Mouse (Mus musculus): ENCODE results near the gene Ctso. TPM values are rescaled to one million over a fixed set of nuclear protein-coding genes. Genes with fewer than 3 reads are reported as not detected.
A peak's percentile ranks its signal among the peaks of the same experiment; 100 is the strongest.

Gene Ctso
- polyA plus RNA-seq, 1 experiment from 2014 or later: 14.2 TPM

GRCm38 (mm10) chr3:81925856-81926255, 6.5 kb upstream of the Ctso start:
- no peak for ATAC-seq (replicated peaks; ENCODE audit: low FRiP score)

DNA sequence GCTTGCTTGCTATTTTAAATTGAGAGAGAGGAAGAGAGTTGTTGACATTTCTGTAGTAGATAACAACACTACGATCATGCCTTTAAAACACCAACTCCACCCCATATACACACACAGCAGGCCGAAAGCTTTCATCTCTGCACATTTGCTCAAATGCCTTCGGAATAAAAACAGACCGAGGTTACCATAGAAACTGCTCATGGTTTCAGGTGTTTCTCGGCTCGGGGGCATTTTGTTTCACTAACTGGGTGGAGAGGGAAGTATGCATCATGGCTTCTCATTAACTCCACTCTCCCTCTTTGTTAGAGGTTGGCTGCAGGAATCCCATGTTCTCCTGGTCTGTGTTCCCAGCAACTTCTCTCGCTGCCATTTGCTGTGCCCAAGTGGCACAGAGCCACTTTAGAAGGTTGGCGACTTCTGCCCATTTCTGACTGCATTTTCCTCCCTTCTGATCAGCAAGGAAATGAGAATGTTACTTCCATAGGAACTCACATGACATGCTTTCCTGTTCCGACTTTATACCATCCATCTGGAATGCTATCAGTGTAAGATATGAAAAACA, 5.6 kb upstream of the Ctso start:
- 50% methylated on average over 9 of the region's 9 CpGs for WGBS
- Histone ChIP-seq H3K9me3 (replicated peaks) (no peaks in the 10 kb centered on the region), H3K36me3 (no peaks in the 10 kb centered on the region), H3K27ac (no peak overlapping the region), H3K9ac (no peak overlapping the region), H3K4me2 (no peak overlapping the region), H3K4me1 (0 out of 2 replicates have a peak, but pooled peaks cover 6% of the 10 kb centered on the region), H3K4me3 (replicated peaks) (no peak overlapping the region), H3K27me3 (no peaks in the 10 kb centered on the region)
- ATAC-seq (replicated peaks; ENCODE audit: low FRiP score): no peak

More at GRCm38 (mm10) chr3:81925856-81926255, 6.5 kb upstream of the Ctso start:
- Histone ChIP-seq H3K4me2 (no peak overlapping the region), H3K27ac (no peak overlapping the region), H3K4me1 (0 out of 2 replicates have a peak, but pooled peaks cover 6% of the 10 kb centered on the region), H3K36me3 (no peaks in the 10 kb centered on the region), H3K4me3 (replicated peaks) (no peak overlapping the region), H3K9ac (no peak overlapping the region), H3K27me3 (no peaks in the 10 kb centered on the region), H3K9me3 (replicated peaks) (no peaks in the 10 kb centered on the region)
- WGBS: 37% methylated on average over 5 of the region's 5 CpGs

DNA sequence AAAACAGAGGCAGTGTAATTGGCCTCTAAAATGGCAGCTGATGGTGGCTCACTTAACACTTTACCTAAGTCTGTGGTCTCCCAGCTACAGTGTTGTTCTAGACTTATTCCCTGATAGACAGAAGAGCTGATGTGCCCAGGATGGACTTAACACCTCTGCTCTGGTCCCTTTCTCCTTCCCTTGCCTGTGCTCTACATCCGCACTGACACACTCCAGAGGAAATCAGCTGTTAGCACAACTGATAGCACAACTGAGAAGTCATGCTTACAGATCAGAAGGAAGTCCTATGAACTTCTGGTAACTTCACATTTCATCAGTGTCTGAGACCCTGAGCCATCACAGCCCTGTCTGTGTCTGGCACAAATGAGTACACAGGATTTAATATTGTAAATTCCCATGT, 3.3 kb upstream of the Ctso start:
- H3K27me3 ChIP-seq: no peaks in the 10 kb centered on the region
- H3K27ac ChIP-seq: no peak overlapping the region
- no peak overlapping the region for H3K9ac ChIP-seq
- H3K4me2 ChIP-seq: no peak overlapping the region
- H3K4me3 ChIP-seq (replicated peaks): no peak overlapping the region
- H3K9me3 ChIP-seq (replicated peaks): no peaks in the 10 kb centered on the region
- 0 out of 2 replicates have a peak, but pooled peaks cover 8% of the 10 kb centered on the region for H3K4me1 ChIP-seq
- no peak for ATAC-seq (replicated peaks; ENCODE audit: low FRiP score)
- no peaks in the 10 kb centered on the region for H3K36me3 ChIP-seq
- WGBS: 85% methylated on average over 1 of the region's 1 CpGs

DNA sequence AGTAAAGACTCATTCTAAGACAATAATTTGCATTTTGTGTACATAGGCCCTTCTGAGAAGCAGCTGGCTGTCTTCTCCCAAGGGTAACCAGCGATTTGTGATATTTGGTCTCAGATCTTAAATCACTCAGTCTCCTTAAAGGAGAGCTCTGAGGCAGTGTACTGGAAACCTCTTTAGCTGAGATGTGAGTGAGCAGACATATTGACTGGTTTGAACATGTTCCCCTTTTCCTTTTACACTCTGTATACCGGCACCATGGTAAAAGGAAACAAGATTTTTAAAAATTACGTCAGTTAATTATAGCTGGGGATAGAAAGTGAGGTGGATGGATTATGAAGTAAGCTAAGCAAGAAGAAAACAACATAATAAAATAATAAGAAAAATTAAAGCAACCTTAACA, 706 bp upstream of the Ctso start:
- Histone ChIP-seq H3K27me3 (no peaks in the 10 kb centered on the region), H3K4me3 (replicated peaks) (no peak overlapping the region), H3K4me2 (no peak overlapping the region), H3K9ac (no peak overlapping the region), H3K36me3 (no peaks in the 10 kb centered on the region), H3K4me1 (0 out of 2 replicates have a peak, but pooled peaks cover 6% of the 10 kb centered on the region), H3K27ac (no peak overlapping the region), H3K9me3 (replicated peaks) (no peaks in the 10 kb centered on the region)
- 66% methylated on average over 3 of the region's 3 CpGs for WGBS
- ATAC-seq (replicated peaks; ENCODE audit: low FRiP score): no peak

DNA sequence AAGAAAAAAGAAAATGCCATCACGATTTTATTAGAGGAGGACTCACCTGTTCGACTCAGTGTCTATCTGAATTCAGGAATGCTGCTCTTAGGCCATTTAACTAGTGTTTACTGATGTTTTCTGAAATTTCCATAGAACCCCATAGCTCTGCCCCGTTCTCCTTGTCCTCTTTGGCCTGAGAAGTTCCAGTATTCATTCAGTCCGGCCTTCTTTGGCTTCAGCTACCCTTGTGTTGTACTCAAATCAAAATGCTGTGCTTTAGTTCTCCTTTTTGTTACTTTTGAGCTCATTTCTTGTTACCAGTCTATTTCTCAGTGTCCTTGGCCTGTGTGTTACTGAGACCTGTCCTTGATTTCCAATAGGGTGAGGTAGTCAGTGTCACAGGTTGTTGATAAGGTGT, 947 bp downstream of the Ctso start:
- peak overlapping the region; percentile 59; the same call in 1 of the 2 replicates for H3K4me2 ChIP-seq
- 0 out of 2 replicates have a peak, but pooled peaks cover 3% of the 10 kb centered on the region for H3K4me1 ChIP-seq
- no peaks in the 10 kb centered on the region for H3K27me3 ChIP-seq
- 83% methylated on average over 4 of the region's 4 CpGs for WGBS
- H3K27ac ChIP-seq: no peak overlapping the region
- H3K9me3 ChIP-seq (replicated peaks): no peaks in the 10 kb centered on the region
- peak overlapping the region; percentile 83; the same call in 1 of the 2 replicates for H3K4me3 ChIP-seq (replicated peaks)
- no peak overlapping the region for H3K9ac ChIP-seq
- ATAC-seq (replicated peaks; ENCODE audit: low FRiP score): no peak
- no peaks in the 10 kb centered on the region for H3K36me3 ChIP-seq

GRCm38 (mm10) chr3:81938924-81939323, 6.5 kb downstream of the Ctso start:
- Histone ChIP-seq H3K27ac (no peak overlapping the region), H3K9ac (no peak overlapping the region), H3K4me1 (no peaks in the 10 kb centered on the region), H3K27me3 (no peaks in the 10 kb centered on the region), H3K4me2 (no peak overlapping the region), H3K36me3 (no peaks in the 10 kb centered on the region), H3K9me3 (replicated peaks) (no peaks in the 10 kb centered on the region), H3K4me3 (replicated peaks) (no peak overlapping the region)
- 72% methylated on average over 3 of the region's 3 CpGs for WGBS
- no peak for ATAC-seq (replicated peaks; ENCODE audit: low FRiP score)

GRCm38 (mm10) chr3:81942341-81942740, 9.9 kb downstream of the Ctso start:
- WGBS: 92% methylated on average over 3 of the region's 3 CpGs
- Histone ChIP-seq H3K36me3 (no peaks in the 10 kb centered on the region), H3K4me3 (replicated peaks) (no peak overlapping the region), H3K4me1 (no peaks in the 10 kb centered on the region), H3K27ac (no peak overlapping the region), H3K27me3 (no peaks in the 10 kb centered on the region), H3K4me2 (no peak overlapping the region), H3K9me3 (replicated peaks) (no peaks in the 10 kb centered on the region), H3K9ac (no peak overlapping the region)
- no peak for ATAC-seq (replicated peaks; ENCODE audit: low FRiP score)

GRCm38 (mm10) chr3:81943097-81943496, 10.7 kb downstream of the Ctso start:
- no peaks in the 10 kb centered on the region for H3K9me3 ChIP-seq (replicated peaks)
- H3K9ac ChIP-seq: no peak overlapping the region
- WGBS: 80% methylated on average over 3 of the region's 3 CpGs
- H3K27ac ChIP-seq: no peak overlapping the region
- no peak overlapping the region for H3K4me3 ChIP-seq (replicated peaks)
- ATAC-seq (replicated peaks; ENCODE audit: low FRiP score): no peak
- H3K27me3 ChIP-seq: no peaks in the 10 kb centered on the region
- H3K4me1 ChIP-seq: no peaks in the 10 kb centered on the region
- no peaks in the 10 kb centered on the region for H3K36me3 ChIP-seq
- H3K4me2 ChIP-seq: no peak overlapping the region

DNA sequence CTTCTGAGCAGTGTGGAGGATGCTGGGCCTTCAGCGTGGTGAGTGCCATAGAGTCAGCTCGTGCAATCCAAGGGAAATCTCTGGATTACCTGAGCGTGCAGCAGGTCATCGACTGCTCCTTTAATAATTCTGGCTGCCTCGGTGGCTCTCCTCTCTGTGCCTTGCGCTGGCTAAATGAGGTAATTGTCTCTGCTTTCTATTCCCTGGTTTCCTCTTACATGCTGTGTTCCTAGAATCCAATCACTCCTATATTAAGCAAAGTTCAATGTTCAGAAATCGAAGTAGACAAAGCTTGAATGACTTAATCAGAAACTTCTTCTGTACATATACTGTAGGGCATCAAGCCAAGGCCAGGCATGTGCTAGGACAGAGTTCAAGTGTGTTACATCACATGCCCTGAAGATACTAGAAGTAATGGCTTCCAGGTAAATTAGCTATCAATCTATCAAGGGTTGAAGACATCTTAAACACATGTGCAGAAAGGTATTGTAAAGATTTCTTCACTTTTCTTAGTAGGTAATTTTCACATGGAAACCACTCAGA, 12.5 kb downstream of the Ctso start:
- Histone ChIP-seq H3K27me3 (no peaks in the 10 kb centered on the region), H3K9ac (no peak overlapping the region), H3K27ac (no peak overlapping the region), H3K4me3 (replicated peaks) (no peak overlapping the region), H3K9me3 (replicated peaks) (no peaks in the 10 kb centered on the region), H3K4me2 (no peak overlapping the region), H3K36me3 (no peaks in the 10 kb centered on the region), H3K4me1 (no peaks in the 10 kb centered on the region)
- no peak for ATAC-seq (replicated peaks; ENCODE audit: low FRiP score)
- 92% methylated on average over 7 of the region's 7 CpGs for WGBS

DNA sequence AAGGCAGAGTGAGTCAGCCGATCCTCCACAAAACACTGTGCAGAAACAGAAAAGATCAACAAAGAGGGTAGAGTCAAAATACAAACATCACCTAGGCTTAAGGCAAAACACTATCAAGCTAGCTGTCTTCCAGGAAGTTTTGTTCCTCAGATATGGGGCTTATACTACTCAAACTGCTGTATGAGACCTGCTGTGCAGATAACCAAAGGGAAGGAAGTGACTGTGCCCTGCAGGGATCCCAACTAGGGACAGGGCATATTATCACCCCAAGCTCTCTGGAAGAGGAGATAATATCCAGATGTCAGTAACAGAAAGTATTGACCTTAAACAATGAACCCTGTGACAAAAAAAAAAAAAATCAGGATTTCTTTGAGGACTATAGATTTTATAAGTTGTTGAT, 16.6 kb downstream of the Ctso start:
- no peak overlapping the region for H3K4me3 ChIP-seq (replicated peaks)
- no peaks in the 10 kb centered on the region for H3K4me1 ChIP-seq
- H3K27ac ChIP-seq: no peak overlapping the region
- WGBS: 85% methylated on average over 1 of the region's 1 CpGs
- H3K36me3 ChIP-seq: no peaks in the 10 kb centered on the region
- H3K9me3 ChIP-seq (replicated peaks): no peaks in the 10 kb centered on the region
- no peak for ATAC-seq (replicated peaks; ENCODE audit: low FRiP score)
- H3K27me3 ChIP-seq: no peaks in the 10 kb centered on the region
- H3K9ac ChIP-seq: no peak overlapping the region
- no peak overlapping the region for H3K4me2 ChIP-seq

DNA sequence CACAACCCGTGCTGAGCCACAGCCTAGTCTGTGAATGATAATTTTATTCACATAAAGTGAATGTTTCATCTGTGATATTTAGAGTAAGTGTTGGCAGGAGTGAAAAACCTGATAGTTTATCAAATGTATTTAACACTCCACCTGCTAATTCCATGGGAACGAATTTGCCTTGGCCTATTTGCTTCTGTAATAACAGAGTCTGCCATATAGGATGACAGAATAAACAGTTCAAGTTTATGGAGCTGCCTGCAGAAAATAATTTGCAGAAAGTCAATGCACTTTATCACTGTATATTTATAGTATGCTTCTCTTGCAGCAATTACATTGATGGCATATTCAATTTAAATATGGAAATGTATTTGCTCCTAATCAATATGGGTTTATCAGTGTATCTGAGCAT, 19.4 kb downstream of the Ctso start:
- Histone ChIP-seq H3K4me1 (no peaks in the 10 kb centered on the region), H3K4me3 (replicated peaks) (no peak overlapping the region), H3K4me2 (no peak overlapping the region), H3K27ac (no peak overlapping the region), H3K9me3 (replicated peaks) (no peaks in the 10 kb centered on the region), H3K27me3 (no peaks in the 10 kb centered on the region), H3K36me3 (0 out of 2 replicates have a peak, but pooled peaks cover 5% of the 10 kb centered on the region), H3K9ac (no peak overlapping the region)
- 56% methylated on average over 2 of the region's 2 CpGs for WGBS
- ATAC-seq (replicated peaks; ENCODE audit: low FRiP score): no peak

DNA sequence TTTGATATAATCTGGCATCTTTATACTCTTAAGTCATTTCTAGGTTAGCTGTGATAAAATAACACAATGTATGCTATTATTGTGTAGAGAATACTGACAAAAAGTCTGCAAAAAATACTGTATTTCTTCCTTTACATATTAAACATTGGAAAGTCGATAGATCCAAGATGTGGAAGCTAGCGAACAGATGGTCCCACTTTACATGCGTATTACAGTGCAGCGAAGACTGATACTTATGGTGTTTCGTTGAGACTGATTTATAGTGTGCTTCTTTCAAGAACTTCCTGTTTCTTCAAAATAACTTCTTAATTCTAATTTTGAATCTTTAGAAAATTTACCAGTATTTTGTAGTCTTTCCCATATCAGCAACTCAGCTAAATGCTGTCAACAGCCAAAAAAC, 25.1 kb downstream of the Ctso start:
- WGBS: 87% methylated on average over 5 of the region's 5 CpGs
- no peak overlapping the region for H3K9ac ChIP-seq
- H3K4me1 ChIP-seq: no peaks in the 10 kb centered on the region
- H3K9me3 ChIP-seq (replicated peaks): no peaks in the 10 kb centered on the region
- H3K27ac ChIP-seq: no peak overlapping the region
- no peak for ATAC-seq (replicated peaks; ENCODE audit: low FRiP score)
- H3K4me2 ChIP-seq: no peak overlapping the region
- no peaks in the 10 kb centered on the region for H3K27me3 ChIP-seq
- H3K4me3 ChIP-seq (replicated peaks): no peak overlapping the region
- H3K36me3 ChIP-seq: 0 out of 2 replicates have a peak, but pooled peaks cover 5% of the 10 kb centered on the region

GRCm38 (mm10) chr3:81961336-81961735, 28.9 kb downstream of the Ctso start:
- H3K4me3 ChIP-seq (replicated peaks): no peak overlapping the region
- ATAC-seq (replicated peaks; ENCODE audit: low FRiP score): no peak

More at GRCm38 (mm10) chr3:81961336-81961735, 28.9 kb downstream of the Ctso start:
- Histone ChIP-seq H3K9ac (no peak overlapping the region), H3K27me3 (no peaks in the 10 kb centered on the region), H3K36me3 (no peaks in the 10 kb centered on the region), H3K4me1 (no peaks in the 10 kb centered on the region), H3K27ac (no peak overlapping the region), H3K9me3 (replicated peaks) (no peaks in the 10 kb centered on the region), H3K4me2 (no peak overlapping the region)
- 77% methylated on average over 5 of the region's 5 CpGs for WGBS
